Mouse (Mus musculus) heart, postnatal 0 days (tissue): Measurements from ENCODE around the gene Poc5. TPM values are rescaled to one million over a fixed set of nuclear protein-coding genes. Genes with fewer than 3 reads are reported as not detected.

ENCODE experiments used
- ATAC-seq: fragments of 200-750 bp; cut with Nextera tagmentation; 2 replicates; pipeline ENCODE4 v1.8.0; 2017; ENCODE audit warnings: low read depth, moderate number of reproducible peaks, moderate library complexity; ENCODE audit not compliant: insufficient read depth
- DNase-seq: peaks from one replicate; pipeline ENCODE4 v3.0.0-alpha.2; 2016; ENCODE audit warnings: low spot score
- H3K27ac ChIP-seq: fragments of 300-500 bp; sonication (generic); 2 replicates; pipeline ENCODE4 v1.5.1; 2014; ENCODE audit warnings: low read depth, mild to moderate bottlenecking
- H3K27me3 ChIP-seq: fragments of 300-500 bp; sonication (generic); 2 replicates; pipeline ENCODE4 v1.6.1; 2014; ENCODE audit warnings: low read length, mixed read lengths; ENCODE audit not compliant: control insufficient read depth, insufficient read depth
- H3K36me3 ChIP-seq: fragments of 300-500 bp; sonication (generic); replicated peaks from 2 replicates; pipeline ENCODE4 v1.6.1; 2014; ENCODE audit warnings: low read length, mixed read lengths; ENCODE audit not compliant: control insufficient read depth, insufficient read depth
- H3K4me1 ChIP-seq: fragments of 300-500 bp; sonication (generic); 2 replicates; pipeline ENCODE4 v1.6.1; 2014; ENCODE audit warnings: antibody characterized with exemption; ENCODE audit not compliant: control insufficient read depth, insufficient read depth
- H3K4me2 ChIP-seq: fragments of 300-500 bp; sonication (generic); 2 replicates; pipeline ENCODE4 v1.6.1; 2014; ENCODE audit warnings: low read depth, mild to moderate bottlenecking, low read length, moderate library complexity
- H3K4me3 ChIP-seq: fragments of 300-500 bp; sonication (generic); 2 replicates; pipeline ENCODE4 v1.5.1; 2014; ENCODE audit warnings: low read depth, low read length
- H3K9ac ChIP-seq: fragments of 300-500 bp; sonication (generic); replicated peaks from 2 replicates; pipeline ENCODE4 v1.6.1; 2014; ENCODE audit warnings: low read depth, low read length, mixed read lengths
- H3K9me3 ChIP-seq: fragments of 300-500 bp; sonication (generic); replicated peaks from 2 replicates; pipeline ENCODE4 v1.6.1; 2016; ENCODE audit warnings: low read length; ENCODE audit not compliant: control insufficient read depth
- CTCF ChIP-seq: IDR thresholded peaks from 2 replicates; pipeline ENCODE4 v1.5.1; 2016; ENCODE audit warnings: antibody characterized with exemption, control low read depth, low read depth
- EP300 ChIP-seq: IDR thresholded peaks from 2 replicates; pipeline ENCODE4 v1.6.1; 2016; ENCODE audit warnings: antibody characterized with exemption, low read depth
- WGBS: fragments of 180-500 bp; shearing (Covaris S2); extraction: QIAGEN DNeasy Blood & Tissue Kit; methylation state at CpG from one replicate; pipeline ENCODE4 v1.1.7; 2014; 5-methylcytosine and 5-hydroxymethylcytosine counted together
- polyA plus RNA-seq: library from polyadenylated mRNA; unstranded; fragments of >200 nt; fragmentation: Nextera tagmentation; extraction: Ambion mirVana; gene quantifications from 2 replicates; pipeline ENCODE4 v1.2.1, GENCODE M21; 2015
- total RNA-seq: library from RNA; depleted of rRNA; stranded (reverse); fragments of >200 nt; gene quantifications from 2 replicates; pipeline ENCODE4 v1.2.3, GENCODE M21; 2014; ENCODE audit warnings: low replicate concordance

The Poc5 gene
- total and polyA plus RNA-seq, 2 experiments from 2014 or later: 7.8 to 7.9 TPM

GRCm38 (mm10) chr13:96435793-96436192, 47.7 kb downstream of the Poc5 start:
- peak; percentile 58 for ATAC-seq
- 23% methylated on average over 12 of the region's 13 CpGs for WGBS
- Histone ChIP-seq H3K9ac (no peak overlapping the region), H3K27me3 (no peaks in the 10 kb centered on the region), H3K4me3 (0 out of 2 replicates have a peak overlapping the region, but pooled peaks have one; percentile 7), H3K4me2 (peak overlapping the region; percentile 48), H3K9me3 (no peaks in the 10 kb centered on the region), H3K4me1 (peaks cover 26% of the 10 kb centered on the region), H3K36me3 (no peaks in the 10 kb centered on the region), H3K27ac (peak overlapping the region; percentile 44; the same call in 1 of the 2 replicates)
- DNase-seq: peak; percentile 50
- TF ChIP-seq EP300: no peak
- TF ChIP-seq CTCF: peak; percentile 39

GRCm38 (mm10) chr13:96436921-96437320, 48.8 kb downstream of the Poc5 start:
- WGBS: 82% methylated on average over 1 of the region's 1 CpGs
- no peak overlapping the region for H3K4me3 ChIP-seq

GRCm38 (mm10) chr13:96440436-96440835, 52.3 kb downstream of the Poc5 start:
- Histone ChIP-seq H3K9me3 (no peaks in the 10 kb centered on the region), H3K4me1 (peaks cover 4% of the 10 kb centered on the region; the same call in 1 of the 2 replicates), H3K4me2 (no peak overlapping the region), H3K36me3 (no peaks in the 10 kb centered on the region), H3K4me3 (no peak overlapping the region), H3K9ac (no peak overlapping the region), H3K27ac (no peak overlapping the region), H3K27me3 (no peaks in the 10 kb centered on the region)
- no peak for ATAC-seq
- WGBS: 64% methylated on average over 4 of the region's 4 CpGs
- DNase-seq: no peak
- TF ChIP-seq CTCF (no peak), EP300 (no peak)

More at GRCm38 (mm10) chr13:96436921-96437320, 48.8 kb downstream of the Poc5 start:
- Histone ChIP-seq H3K27me3 (no peaks in the 10 kb centered on the region), H3K4me2 (no peak overlapping the region), H3K9me3 (no peaks in the 10 kb centered on the region), H3K27ac (no peak overlapping the region), H3K4me1 (peaks cover 26% of the 10 kb centered on the region), H3K9ac (no peak overlapping the region), H3K36me3 (no peaks in the 10 kb centered on the region)
- DNase-seq (no peak), ATAC-seq (no peak)
- TF ChIP-seq CTCF (no peak), EP300 (no peak)

GRCm38 (mm10) chr13:96450205-96450856, 62.2 kb downstream of the Poc5 start:
- 68% methylated on average over 11 of the region's 11 CpGs for WGBS
- Histone ChIP-seq H3K4me3 (no peak overlapping the region), H3K27me3 (no peaks in the 10 kb centered on the region), H3K27ac (no peak overlapping the region; the same call in 1 of the 2 replicates), H3K4me1 (no peaks in the 10 kb centered on the region), H3K9me3 (no peaks in the 10 kb centered on the region), H3K36me3 (no peaks in the 10 kb centered on the region), H3K4me2 (no peak overlapping the region), H3K9ac (no peak overlapping the region)
- TF ChIP-seq EP300: no peak
- TF ChIP-seq CTCF: no peak
- no peak for ATAC-seq
- DNase-seq: no peak

GRCm38 (mm10) chr13:96450869-96451268, 62.8 kb downstream of the Poc5 start:
- Histone ChIP-seq H3K4me1 (no peaks in the 10 kb centered on the region), H3K4me2 (no peak overlapping the region), H3K36me3 (no peaks in the 10 kb centered on the region), H3K9me3 (no peaks in the 10 kb centered on the region), H3K9ac (no peak overlapping the region), H3K27ac (no peak overlapping the region), H3K4me3 (no peak overlapping the region), H3K27me3 (no peaks in the 10 kb centered on the region)
- DNase-seq (peak; percentile 16), ATAC-seq (no peak)
- TF ChIP-seq CTCF: no peak
- TF ChIP-seq EP300: no peak
- WGBS: 69% methylated on average over 7 of the region's 7 CpGs
